Mouse (Mus musculus): Measurements from ENCODE around the gene Dyrk2. TPM values are rescaled to one million over a fixed set of nuclear protein-coding genes. Genes with fewer than 3 reads are reported as not detected.
A peak's percentile ranks its signal among the peaks of the same experiment; 100 is the strongest.

Dyrk2 gene
- total RNA-seq, 1 experiment from 2014 or later = 16.2 TPM

DNA sequence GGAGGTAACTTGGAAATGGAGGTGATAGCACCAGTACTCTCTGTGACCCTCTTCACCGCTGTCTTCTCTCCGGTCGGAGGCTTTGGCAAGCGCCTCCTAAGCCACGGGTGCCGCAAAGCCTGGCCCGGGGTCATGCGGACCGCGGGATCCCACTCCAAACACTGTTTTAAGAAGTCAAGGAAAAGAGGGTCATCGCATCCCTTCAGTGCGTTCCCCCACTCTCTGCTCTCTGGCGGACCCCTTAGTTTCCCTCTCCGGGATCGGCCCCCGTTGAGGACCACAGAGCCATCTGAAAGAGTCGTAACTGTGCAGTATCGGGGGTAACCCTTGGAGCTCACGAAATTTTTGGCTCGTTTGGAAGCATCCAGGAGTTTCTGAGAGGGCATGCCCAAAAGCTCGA lies 10.4 kb downstream of the Dyrk2 start:
- ATAC-seq (replicated peaks in 1 of 2; ENCODE audit: insufficient read depth in 1 of 2, low FRiP score in 2 of 2, low TSS enrichment in 1 of 2, low read depth in 1 of 2, poor library complexity in 2 of 2, severe bottlenecking in 2 of 2) = no peak

- ATAC-seq (replicated peaks in 1 of 2; ENCODE audit: insufficient read depth in 1 of 2, low FRiP score in 2 of 2, low TSS enrichment in 1 of 2, low read depth in 1 of 2, poor library complexity in 2 of 2, severe bottlenecking in 2 of 2) = no peak
Measured at GRCm38 (mm10) chr10:118854641-118855040, 15.4 kb downstream of the Dyrk2 start.

GRCm38 (mm10) chr10:118852554-118852953 lies 17.5 kb downstream of the Dyrk2 start:
- no peak for ATAC-seq (replicated peaks in 1 of 2; ENCODE audit: insufficient read depth in 1 of 2, low FRiP score in 2 of 2, low TSS enrichment in 1 of 2, low read depth in 1 of 2, poor library complexity in 2 of 2, severe bottlenecking in 2 of 2)

DNA sequence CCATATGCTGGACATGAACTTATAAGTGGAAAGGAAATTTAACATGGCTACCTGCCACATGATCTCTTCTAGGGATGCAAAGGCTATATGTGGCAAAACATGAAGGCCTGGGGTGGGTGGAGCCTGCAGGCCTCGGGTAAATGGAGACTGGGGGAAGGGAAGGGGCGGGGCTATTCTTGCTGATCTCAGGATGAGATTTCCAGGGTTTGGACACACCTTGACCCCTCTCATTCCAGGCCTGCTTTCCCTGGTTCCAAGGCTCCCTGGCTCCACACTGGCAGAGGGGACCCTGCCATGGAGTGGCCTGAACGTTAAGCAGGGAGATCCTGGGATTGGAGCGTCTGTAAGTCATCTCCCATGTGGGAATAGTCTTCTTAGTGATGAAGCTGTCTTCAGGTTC lies 21.5 kb downstream of the Dyrk2 start:
- no peak for ATAC-seq (replicated peaks in 1 of 2; ENCODE audit: insufficient read depth in 1 of 2, low FRiP score in 2 of 2, low TSS enrichment in 1 of 2, low read depth in 1 of 2, poor library complexity in 2 of 2, severe bottlenecking in 2 of 2)

DNA sequence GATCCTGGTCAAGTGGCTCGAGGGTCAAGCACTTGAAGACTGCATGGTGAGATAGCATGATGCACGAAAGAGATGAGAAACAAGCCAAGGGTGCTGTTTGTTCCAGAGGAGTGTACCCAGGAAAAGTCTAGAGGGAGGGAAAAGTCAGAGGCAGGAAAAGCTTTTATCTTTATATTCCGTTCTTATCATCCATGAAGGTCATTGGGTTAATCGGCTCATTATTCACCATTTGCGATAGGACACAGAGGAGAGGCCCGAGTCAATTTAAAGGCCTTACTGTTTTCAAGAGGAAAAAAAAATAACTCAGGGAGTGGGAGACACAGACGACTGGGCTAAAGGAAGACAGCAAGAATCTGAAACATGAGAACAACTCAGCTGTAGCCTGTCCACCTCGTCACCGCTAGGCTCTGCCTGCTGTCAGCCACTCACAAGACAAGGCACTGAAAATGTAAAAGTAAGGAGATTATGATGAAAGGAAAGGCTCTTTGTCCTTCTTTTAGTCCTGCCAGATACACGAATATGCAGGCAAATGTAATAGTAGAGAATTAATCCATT lies 22.9 kb downstream of the Dyrk2 start:
- ATAC-seq (replicated peaks in 1 of 2; ENCODE audit: insufficient read depth in 1 of 2, low FRiP score in 2 of 2, low TSS enrichment in 1 of 2, low read depth in 1 of 2, poor library complexity in 2 of 2, severe bottlenecking in 2 of 2) = no peak

DNA sequence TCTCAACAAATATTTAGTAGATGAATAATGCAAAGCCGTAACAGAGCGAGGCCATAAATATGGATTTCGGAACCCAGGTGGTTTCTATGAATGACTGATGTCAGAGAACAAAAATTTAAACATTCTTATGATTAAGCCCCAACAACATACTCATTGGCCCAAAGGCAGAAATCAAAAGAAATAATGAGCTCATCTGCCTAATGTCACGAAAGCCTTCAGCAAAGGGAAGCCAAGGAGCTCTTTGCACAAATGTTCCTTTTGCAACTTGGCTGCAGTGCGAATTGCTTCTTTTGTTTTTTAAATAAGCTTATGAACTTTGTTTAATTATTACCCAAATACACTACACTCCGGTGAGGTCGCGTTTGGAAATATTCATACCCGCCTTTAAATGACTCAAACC lies 29.4 kb downstream of the Dyrk2 start:
- ATAC-seq (replicated peaks in 1 of 2; ENCODE audit: insufficient read depth in 1 of 2, low FRiP score in 2 of 2, low TSS enrichment in 1 of 2, low read depth in 1 of 2, poor library complexity in 2 of 2, severe bottlenecking in 2 of 2) = no peak

GRCm38 (mm10) chr10:118839343-118840141 lies 30.5 kb downstream of the Dyrk2 start:
- ATAC-seq (replicated peaks in 1 of 2; ENCODE audit: insufficient read depth in 1 of 2, low FRiP score in 2 of 2, low TSS enrichment in 1 of 2, low read depth in 1 of 2, poor library complexity in 2 of 2, severe bottlenecking in 2 of 2) = no peak

DNA sequence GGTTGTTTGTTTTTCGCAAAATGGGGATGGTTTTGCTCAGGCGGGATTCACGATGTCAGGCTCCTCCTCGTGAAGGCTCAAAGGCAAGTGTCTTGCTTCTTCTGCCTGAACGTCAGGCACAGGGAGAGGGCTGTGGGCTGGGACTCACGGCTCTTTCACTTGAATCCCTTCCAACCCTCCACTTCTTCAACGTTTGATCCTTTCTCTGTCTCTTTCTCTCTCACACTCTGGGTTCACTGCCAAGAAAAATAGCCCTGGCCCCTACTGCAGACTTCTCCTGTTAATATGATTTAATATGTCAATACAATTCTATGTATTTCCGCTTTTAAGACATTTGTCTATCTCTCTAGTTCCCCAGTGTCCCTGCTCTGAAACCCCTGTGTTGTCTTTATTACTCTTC lies 32.4 kb downstream of the Dyrk2 start:
- no peak for ATAC-seq (replicated peaks in 1 of 2; ENCODE audit: insufficient read depth in 1 of 2, low FRiP score in 2 of 2, low TSS enrichment in 1 of 2, low read depth in 1 of 2, poor library complexity in 2 of 2, severe bottlenecking in 2 of 2)

DNA sequence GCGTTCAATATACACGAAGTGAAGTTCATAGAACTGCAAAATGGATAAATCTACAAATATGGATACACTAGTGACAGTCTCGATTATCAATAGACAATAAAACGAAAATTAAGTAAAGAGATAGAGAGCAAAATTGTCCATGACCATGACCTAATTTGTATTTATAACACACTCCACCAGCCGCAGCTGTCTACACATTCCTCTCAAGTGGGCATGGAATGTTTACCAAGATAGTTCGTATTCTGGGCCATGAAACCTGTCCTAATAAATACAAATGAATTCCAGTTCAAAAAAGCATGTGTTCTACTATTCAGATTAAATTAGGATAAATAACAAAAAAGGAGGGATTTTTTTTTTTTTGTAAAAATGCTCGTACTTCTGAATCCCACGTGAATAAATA lies 38.8 kb downstream of the Dyrk2 start:
- ATAC-seq (replicated peaks in 1 of 2; ENCODE audit: insufficient read depth in 1 of 2, low FRiP score in 2 of 2, low TSS enrichment in 1 of 2, low read depth in 1 of 2, poor library complexity in 2 of 2, severe bottlenecking in 2 of 2) = no peak

DNA sequence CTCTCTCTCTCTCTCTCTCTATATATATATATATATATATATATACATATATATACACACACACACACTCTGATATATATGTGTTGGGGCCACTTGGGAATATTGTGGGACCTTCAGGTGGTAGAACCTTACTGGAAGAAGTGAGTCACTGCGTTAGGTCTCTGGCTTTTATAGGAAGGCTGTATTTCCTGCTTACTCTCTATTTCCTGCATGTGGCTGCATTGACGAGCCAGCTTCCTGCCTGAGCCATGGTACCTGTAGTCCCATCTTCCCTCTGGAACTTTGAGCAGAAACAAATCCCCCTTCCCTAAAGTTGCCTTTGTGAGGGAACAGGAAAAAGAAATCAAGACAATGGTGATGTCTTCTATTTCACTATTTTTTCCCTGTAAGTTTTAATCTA lies 40.4 kb downstream of the Dyrk2 start:
- ATAC-seq (replicated peaks in 1 of 2; ENCODE audit: insufficient read depth in 1 of 2, low FRiP score in 2 of 2, low TSS enrichment in 1 of 2, low read depth in 1 of 2, poor library complexity in 2 of 2, severe bottlenecking in 2 of 2) = no peak

GRCm38 (mm10) chr10:118827116-118827515 lies 42.9 kb downstream of the Dyrk2 start:
- ATAC-seq (replicated peaks in 1 of 2; ENCODE audit: insufficient read depth in 1 of 2, low FRiP score in 2 of 2, low TSS enrichment in 1 of 2, low read depth in 1 of 2, poor library complexity in 2 of 2, severe bottlenecking in 2 of 2) = no peak

- no peak for ATAC-seq (replicated peaks in 1 of 2; ENCODE audit: insufficient read depth in 1 of 2, low FRiP score in 2 of 2, low TSS enrichment in 1 of 2, low read depth in 1 of 2, poor library complexity in 2 of 2, severe bottlenecking in 2 of 2)
Measured at GRCm38 (mm10) chr10:118824830-118825229, 45.2 kb downstream of the Dyrk2 start.

DNA sequence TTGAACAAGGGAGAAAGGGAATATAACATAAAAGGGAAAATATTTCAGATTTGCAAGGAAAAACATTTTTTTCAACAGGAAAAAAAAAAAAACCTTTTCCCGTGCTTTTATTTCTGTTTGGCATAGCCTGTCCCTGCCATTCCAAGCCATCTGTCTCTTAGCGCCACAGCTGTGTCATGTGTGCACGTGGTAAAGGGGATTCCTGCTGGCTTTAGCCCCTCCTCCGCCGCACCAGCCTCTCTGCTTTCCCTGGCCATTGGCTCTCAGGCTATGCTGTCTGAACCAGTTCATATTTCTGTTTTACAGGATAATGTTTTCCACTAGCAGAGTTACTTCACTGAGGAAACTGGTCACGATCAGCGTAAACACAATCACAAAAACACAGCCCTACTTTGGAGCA lies 49.1 kb downstream of the Dyrk2 start:
- no peak for ATAC-seq (replicated peaks in 1 of 2; ENCODE audit: insufficient read depth in 1 of 2, low FRiP score in 2 of 2, low TSS enrichment in 1 of 2, low read depth in 1 of 2, poor library complexity in 2 of 2, severe bottlenecking in 2 of 2)

DNA sequence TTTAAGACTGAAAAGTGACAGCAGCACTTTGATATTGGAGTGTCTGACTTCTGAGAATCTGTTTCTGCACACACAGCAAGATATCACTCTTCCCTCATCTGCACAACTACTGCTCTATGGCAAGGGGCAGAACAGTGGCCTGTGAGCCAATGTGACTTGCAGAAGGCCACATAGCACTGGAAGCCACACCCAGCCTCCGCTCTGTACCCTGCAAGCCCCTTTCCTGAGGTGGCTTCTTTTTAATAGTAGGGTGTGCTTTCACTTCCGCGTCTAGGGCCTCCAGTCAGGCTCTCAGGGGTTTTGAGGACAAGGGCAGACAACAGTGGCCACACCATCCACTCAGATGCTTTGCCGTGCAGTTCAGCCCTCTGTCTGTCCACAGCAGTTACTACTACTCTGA lies 50.2 kb downstream of the Dyrk2 start:
- ATAC-seq (replicated peaks in 1 of 2; ENCODE audit: insufficient read depth in 1 of 2, low FRiP score in 2 of 2, low TSS enrichment in 1 of 2, low read depth in 1 of 2, poor library complexity in 2 of 2, severe bottlenecking in 2 of 2) = peak; percentile 47 to 52; a peak in 3 of 4 replicates

GRCm38 (mm10) chr10:118817089-118817488 lies 52.9 kb downstream of the Dyrk2 start:
- no peak for ATAC-seq (replicated peaks in 1 of 2; ENCODE audit: insufficient read depth in 1 of 2, low FRiP score in 2 of 2, low TSS enrichment in 1 of 2, low read depth in 1 of 2, poor library complexity in 2 of 2, severe bottlenecking in 2 of 2)

DNA sequence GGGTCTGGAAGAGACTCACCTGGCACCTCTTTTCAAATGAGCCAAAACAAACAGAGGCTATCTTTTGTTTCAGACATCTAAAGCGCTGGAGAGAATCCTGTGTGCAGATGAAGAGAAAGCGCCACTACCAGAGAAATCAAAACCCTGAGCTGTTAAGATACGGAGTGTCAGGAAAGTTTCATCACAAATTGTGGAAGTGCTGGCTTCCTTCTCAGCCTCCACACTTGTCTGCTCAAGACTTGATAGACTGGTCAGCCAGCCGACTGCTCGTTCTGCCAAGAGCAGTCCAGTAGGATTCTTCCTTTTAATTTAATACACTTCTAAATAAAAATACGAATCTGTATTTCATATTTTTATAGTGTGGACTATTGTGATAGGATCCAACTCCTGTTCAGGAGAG lies 58.1 kb downstream of the Dyrk2 start:
- no peak for ATAC-seq (replicated peaks in 1 of 2; ENCODE audit: insufficient read depth in 1 of 2, low FRiP score in 2 of 2, low TSS enrichment in 1 of 2, low read depth in 1 of 2, poor library complexity in 2 of 2, severe bottlenecking in 2 of 2)

- peak in 1 of 2 experiments; percentile 12; a peak in 2 of 4 replicates for ATAC-seq (replicated peaks in 1 of 2; ENCODE audit: insufficient read depth in 1 of 2, low FRiP score in 2 of 2, low TSS enrichment in 1 of 2, low read depth in 1 of 2, poor library complexity in 2 of 2, severe bottlenecking in 2 of 2)
Measured at GRCm38 (mm10) chr10:118810908-118811711, 58.9 kb downstream of the Dyrk2 start.

All from hematopoietic stem cell, adult 5-6 weeks (primary cell).